Mouse (Mus musculus) intestine, embryonic 14.5 days (tissue): ENCODE results near the gene Phtf2. TPM values are rescaled to one million over a fixed set of nuclear protein-coding genes. Genes with fewer than 3 reads are reported as not detected.
"Not testable (repeated sequence)": the region's sequence is repeated elsewhere in the genome, so short reads cannot be mapped to it uniquely, and the experiment has no call there.

ENCODE experiments used
- ATAC-seq: fragments of 200-750 bp; cut with Nextera tagmentation; replicated peaks from 2 replicates; pipeline ENCODE4 v1.8.0; 2017; ENCODE audit warnings: low read depth, moderate number of reproducible peaks, moderate TSS enrichment, moderate library complexity; ENCODE audit not compliant: low FRiP score, low TSS enrichment
- DNase-seq: peaks from one replicate; pipeline ENCODE4 v3.0.0-alpha.2; 2018; ENCODE audit warnings: low spot score
- H3K27ac ChIP-seq: fragments of 300-500 bp; sonication (generic); 2 replicates; pipeline ENCODE4 v1.5.1; 2014; ENCODE audit warnings: low read depth, mild to moderate bottlenecking, control low read depth
- H3K27me3 ChIP-seq: fragments of 300-500 bp; sonication (generic); replicated peaks from 2 replicates; pipeline ENCODE4 v1.6.1; 2014; ENCODE audit warnings: low read length, control low read depth; ENCODE audit not compliant: control insufficient read depth, insufficient read depth
- H3K36me3 ChIP-seq: fragments of 300-500 bp; sonication (generic); 2 replicates; pipeline ENCODE4 v1.6.1; 2014; ENCODE audit warnings: low read length, control low read depth; ENCODE audit not compliant: control insufficient read depth, insufficient read depth
- H3K4me1 ChIP-seq: fragments of 300-500 bp; sonication (generic); replicated peaks from 2 replicates; pipeline ENCODE4 v1.6.1; 2014; ENCODE audit warnings: low read length, control low read depth, mixed read lengths; ENCODE audit not compliant: control insufficient read depth, insufficient read depth
- H3K4me2 ChIP-seq: fragments of 300-500 bp; sonication (generic); 2 replicates; pipeline ENCODE4 v1.6.1; 2014; ENCODE audit warnings: low read length
- H3K4me3 ChIP-seq: fragments of 300-500 bp; sonication (generic); 2 replicates; pipeline ENCODE4 v1.5.1; 2014; ENCODE audit warnings: low read depth, low read length, control low read depth, mixed read lengths
- H3K9ac ChIP-seq: fragments of 300-500 bp; sonication (generic); 2 replicates; pipeline ENCODE4 v1.6.1; 2014; ENCODE audit warnings: mild to moderate bottlenecking, low read length
- H3K9me3 ChIP-seq: fragments of 300-500 bp; sonication (generic); 2 replicates; pipeline ENCODE4 v1.6.1; 2016; ENCODE audit warnings: low read length, control low read depth; ENCODE audit not compliant: control insufficient read depth
- WGBS: fragments of 180-500 bp; shearing (Covaris S2); extraction: QIAGEN DNeasy Blood & Tissue Kit; methylation state at CpG from one replicate; pipeline ENCODE4 v1.1.7; 2014; 5-methylcytosine and 5-hydroxymethylcytosine counted together
- polyA plus RNA-seq: library from polyadenylated mRNA; unstranded; fragments of >200 nt; fragmentation: Nextera tagmentation; extraction: Ambion mirVana; gene quantifications from 2 replicates; pipeline ENCODE4 v1.2.1, GENCODE M21; 2014

The Phtf2 gene
- polyA plus RNA-seq, 1 experiment from 2014 or later: 11.4 TPM

GRCm38 (mm10) chr5:20749535-20749934 lies 132.4 kb downstream of the Phtf2 start:
- Histone ChIP-seq H3K4me1 (no peaks in the 10 kb centered on the region), H3K9ac (no peak overlapping the region), H3K9me3 (no peaks in the 10 kb centered on the region), H3K4me3 (no peak overlapping the region), H3K36me3 (no peaks in the 10 kb centered on the region), H3K27me3 (no peaks in the 10 kb centered on the region), H3K27ac (no peak overlapping the region), H3K4me2 (no peak overlapping the region)
- ATAC-seq: no peak
- no peak for DNase-seq
- WGBS: 85% methylated on average over 3 of the region's 3 CpGs

DNA sequence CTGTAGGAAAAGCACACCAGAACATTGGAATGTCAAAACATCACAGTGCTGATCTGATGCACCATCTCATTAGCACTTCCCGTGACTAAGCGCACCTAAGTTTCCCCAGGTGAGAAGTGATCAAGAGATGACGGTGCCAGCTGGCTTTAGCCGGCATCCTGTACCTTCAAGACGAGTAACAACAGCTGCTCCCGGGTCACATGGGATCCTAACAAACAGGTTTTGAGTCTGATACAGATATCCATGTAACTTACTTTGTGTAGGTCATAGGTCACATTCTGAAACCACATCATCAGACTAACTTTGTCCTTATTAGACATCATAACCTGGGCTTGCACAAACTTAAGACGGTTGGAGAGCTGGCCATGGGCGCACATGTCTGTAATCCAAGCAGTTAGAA lies 133.1 kb downstream of the Phtf2 start:
- 87% methylated on average over 8 of the region's 8 CpGs for WGBS
- ATAC-seq (no peak), DNase-seq (no peak)
- Histone ChIP-seq H3K36me3 (no peaks in the 10 kb centered on the region), H3K9ac (no peak overlapping the region), H3K27me3 (no peaks in the 10 kb centered on the region), H3K27ac (no peak overlapping the region), H3K9me3 (no peaks in the 10 kb centered on the region), H3K4me1 (no peaks in the 10 kb centered on the region), H3K4me2 (no peak overlapping the region), H3K4me3 (no peak overlapping the region)

DNA sequence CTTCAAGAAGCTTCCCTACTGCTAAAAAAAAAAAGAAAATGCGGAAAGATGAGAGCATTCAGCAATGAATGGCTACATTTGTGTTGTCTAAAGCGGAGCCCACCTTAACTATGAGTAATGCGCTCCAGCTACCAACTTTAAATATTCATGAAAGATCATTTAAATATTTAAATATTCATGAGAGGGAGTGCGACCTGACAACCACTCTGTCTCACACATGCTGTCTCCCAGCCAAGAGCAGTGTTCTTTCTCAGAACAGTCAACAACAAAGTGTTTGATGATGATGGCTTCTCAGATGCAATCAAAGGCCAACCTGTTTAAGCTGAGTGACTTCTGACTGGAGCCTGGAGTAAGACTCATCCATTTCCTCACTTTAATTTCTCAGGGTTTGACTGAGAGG lies 133.8 kb downstream of the Phtf2 start:
- Histone ChIP-seq H3K27me3 (no peaks in the 10 kb centered on the region), H3K9me3 (no peaks in the 10 kb centered on the region), H3K9ac (no peak overlapping the region), H3K4me3 (no peak overlapping the region), H3K36me3 (no peaks in the 10 kb centered on the region), H3K27ac (no peak overlapping the region), H3K4me1 (no peaks in the 10 kb centered on the region), H3K4me2 (no peak overlapping the region)
- WGBS: 83% methylated on average over 4 of the region's 4 CpGs
- DNase-seq (no peak), ATAC-seq (no peak)

- no peak for ATAC-seq
- no peaks in the 10 kb centered on the region for H3K27me3 ChIP-seq
- H3K9ac ChIP-seq: no peak overlapping the region
- no peak overlapping the region for H3K4me2 ChIP-seq
- H3K27ac ChIP-seq: no peak overlapping the region
- H3K4me3 ChIP-seq: no peak overlapping the region
- 84% methylated on average over 8 of the region's 8 CpGs for WGBS
- H3K4me1 ChIP-seq: no peaks in the 10 kb centered on the region
- H3K9me3 ChIP-seq: no peaks in the 10 kb centered on the region
- no peak for DNase-seq
- no peaks in the 10 kb centered on the region for H3K36me3 ChIP-seq
Measured at GRCm38 (mm10) chr5:20741936-20742335, 140.0 kb downstream of the Phtf2 start.

DNA sequence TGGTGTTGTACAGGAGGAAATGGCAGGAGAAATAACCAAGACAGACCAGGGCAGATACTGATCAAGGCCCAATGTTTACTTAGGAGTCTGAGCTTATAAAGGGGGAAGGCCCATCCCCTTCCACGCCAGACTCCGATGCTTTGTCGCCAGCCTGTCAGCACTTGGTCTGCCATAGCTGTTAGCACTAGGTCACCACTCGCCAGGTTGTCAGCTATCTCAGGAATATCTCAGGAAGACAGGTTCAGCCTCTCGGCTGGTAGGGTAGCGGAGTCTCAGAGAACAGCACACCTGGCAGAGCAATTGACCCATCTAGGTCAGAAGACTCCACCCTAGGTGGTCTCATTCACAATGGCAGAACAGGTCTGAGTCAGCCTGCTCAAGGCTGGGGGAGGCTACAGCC lies 140.7 kb downstream of the Phtf2 start:
- ATAC-seq: peak; percentile 64; the same call in 1 of the 2 replicates
- no peaks in the 10 kb centered on the region for H3K36me3 ChIP-seq
- DNase-seq: no peak
- no peak overlapping the region for H3K9ac ChIP-seq
- 56% methylated on average over 6 of the region's 6 CpGs for WGBS
- H3K4me3 ChIP-seq: no peak overlapping the region
- no peaks in the 10 kb centered on the region for H3K9me3 ChIP-seq
- no peak overlapping the region for H3K27ac ChIP-seq
- H3K4me2 ChIP-seq: no peak overlapping the region
- no peaks in the 10 kb centered on the region for H3K27me3 ChIP-seq
- H3K4me1 ChIP-seq: no peaks in the 10 kb centered on the region

DNA sequence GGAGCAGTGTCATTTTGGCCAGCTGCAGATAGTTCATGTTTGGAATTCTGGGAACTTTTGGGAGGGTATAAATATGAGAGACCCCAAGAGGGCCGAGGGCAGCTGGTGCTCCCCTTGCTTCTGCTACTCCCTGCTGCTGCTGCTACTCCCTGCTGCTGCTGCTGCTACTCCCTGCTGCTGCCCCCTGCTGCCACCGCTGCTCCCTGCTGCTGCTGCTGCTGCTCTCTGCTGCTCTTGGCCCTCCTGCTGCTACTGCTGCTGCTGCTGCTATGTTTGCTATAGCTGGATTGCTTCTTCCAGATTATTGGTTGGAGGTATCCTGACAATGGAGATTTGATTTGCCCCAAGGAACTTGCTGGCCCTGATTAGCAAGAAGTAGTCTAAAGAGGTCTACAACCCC lies 143.1 kb downstream of the Phtf2 start:
- H3K9ac ChIP-seq: no peak overlapping the region
- H3K36me3 ChIP-seq: no peaks in the 10 kb centered on the region
- no peaks in the 10 kb centered on the region for H3K27me3 ChIP-seq
- H3K4me1 ChIP-seq: no peaks in the 10 kb centered on the region
- WGBS: 59% methylated on average over 2 of the region's 2 CpGs
- no peaks in the 10 kb centered on the region for H3K9me3 ChIP-seq
- no peak for ATAC-seq
- H3K27ac ChIP-seq: no peak overlapping the region
- no peak overlapping the region for H3K4me2 ChIP-seq
- H3K4me3 ChIP-seq: no peak overlapping the region
- DNase-seq: no peak

DNA sequence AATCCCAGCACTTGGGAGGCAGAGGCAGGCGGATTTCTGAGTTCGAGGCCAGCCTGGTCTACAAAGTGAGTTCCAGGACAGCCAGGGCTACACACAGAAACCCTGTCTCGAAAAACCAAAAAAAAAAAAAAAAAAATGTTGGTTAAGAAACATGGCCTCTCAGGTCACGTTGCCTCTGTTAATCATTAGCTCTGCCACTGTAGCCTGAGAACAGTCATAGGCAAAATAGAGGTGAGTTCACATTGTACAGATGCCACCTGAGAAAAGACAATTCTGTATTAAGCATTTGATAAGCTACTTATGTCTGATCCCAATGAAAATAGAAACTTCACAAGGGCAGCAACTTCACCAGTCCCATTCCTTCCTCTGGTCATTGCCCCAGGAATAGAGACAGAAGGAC lies 158.7 kb downstream of the Phtf2 start:
- H3K27ac ChIP-seq, H3K27me3 ChIP-seq, H3K9me3 ChIP-seq, H3K4me2 ChIP-seq, ATAC-seq, H3K9ac ChIP-seq, H3K4me1 ChIP-seq, DNase-seq, H3K36me3 ChIP-seq, H3K4me3 ChIP-seq: not testable (repeated sequence)
- 91% methylated on average over 3 of the region's 4 CpGs for WGBS

GRCm38 (mm10) chr5:20720201-20720900 lies 161.6 kb downstream of the Phtf2 start:
- H3K4me1 ChIP-seq: no peaks in the 10 kb centered on the region
- WGBS: 63% methylated on average over 4 of the region's 4 CpGs
- ATAC-seq (no peak), DNase-seq (no peak)
- no peaks in the 10 kb centered on the region for H3K9me3 ChIP-seq
- no peaks in the 10 kb centered on the region for H3K36me3 ChIP-seq
- H3K4me2 ChIP-seq: no peak overlapping the region
- no peak overlapping the region for H3K4me3 ChIP-seq
- H3K27me3 ChIP-seq: no peaks in the 10 kb centered on the region
- H3K9ac ChIP-seq: no peak overlapping the region
- H3K27ac ChIP-seq: no peak overlapping the region

GRCm38 (mm10) chr5:20715980-20716379 lies 165.9 kb downstream of the Phtf2 start:
- H3K9ac ChIP-seq, H3K4me2 ChIP-seq, H3K4me3 ChIP-seq, DNase-seq, H3K4me1 ChIP-seq, ATAC-seq, H3K27me3 ChIP-seq, H3K9me3 ChIP-seq, H3K36me3 ChIP-seq, H3K27ac ChIP-seq: not testable (repeated sequence)
- WGBS: 97% methylated on average over 6 of the region's 6 CpGs
